In the genomic region with DNA sequence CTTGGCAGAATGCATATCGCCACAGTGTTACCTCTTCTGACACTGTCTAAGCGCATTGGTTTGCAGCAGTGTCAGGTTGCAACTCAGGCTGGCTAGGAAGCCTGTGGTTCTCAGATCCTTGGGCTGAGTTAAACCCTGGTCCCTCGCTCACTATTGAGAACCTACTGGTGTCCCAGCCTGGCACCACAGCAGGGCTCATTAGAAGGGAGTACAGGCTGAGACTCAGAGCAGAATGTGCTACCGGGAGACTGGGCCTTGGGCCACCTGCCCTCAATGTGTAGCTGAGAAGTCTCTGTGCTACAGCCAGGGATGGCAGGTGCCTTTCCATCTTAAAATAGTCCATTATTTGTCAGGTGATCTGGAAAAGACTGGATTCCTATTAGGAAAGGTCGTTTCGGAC, we compare ENCODE assay signal across 9 mouse cellular contexts. TPM values are rescaled to one million over a fixed set of nuclear protein-coding genes. Genes with fewer than 3 reads are reported as not detected.
A peak's percentile ranks its signal among the peaks of the same experiment; 100 is the strongest.
DNase-seq lines count a peak whose midpoint lies in the region; ATAC-seq and TF ChIP-seq lines count a peak whose summit lies in the region.
"Had no signal": no experiment of that assay in that cellular context is flagged by ENCODE, and none has a peak within 500 bp of the region (broad histone marks: within the 10 kb centered on the region; RNA-seq: fewer than 3 reads in every experiment).

No protein-coding gene starts in this region.

- H3K4me2 ChIP-seq in kidney, embryonic 15.5 days: no peak overlapping the region
- H3K4me2 ChIP-seq in forebrain, postnatal 0 days (ENCODE audit: low read depth): no peak overlapping the region

- DNase-seq in kidney, adult 18-20 months: no peak
- peak; percentile 89 to 97 for DNase-seq in cerebellum, adult 2 months
- no peak for DNase-seq in forebrain, postnatal 0 days
- DNase-seq in left cerebral cortex, postnatal 14 days (ENCODE audit: low spot score in 2 of 2): peak; percentile 39
- DNase-seq in embryo, embryonic 9.5 days (ENCODE audit: extremely low spot score): no peak
- DNase-seq in adrenal gland, adult 8-10 months: no peak
- DNase-seq in thymus, postnatal 25 days: no peak

- H3K4me3 ChIP-seq in kidney, embryonic 15.5 days (replicated peaks): no peak overlapping the region
- H3K4me3 ChIP-seq in cerebellum, adult 2 months (replicated peaks; ENCODE audit: insufficient read depth, low read depth, low read length): peak overlapping the region; percentile 7
- H3K4me3 ChIP-seq in forebrain, postnatal 0 days (ENCODE audit: low read depth, low read length): no peak overlapping the region

- intact Hi-C loops in left cerebral cortex, postnatal 14 days (cut with DNase I): no loop called here

- no peak overlapping the region for H3K27ac ChIP-seq in kidney, embryonic 15.5 days
- H3K27ac ChIP-seq in cerebellum, adult 2 months (ENCODE audit: insufficient read depth, low read length): peak overlapping the region; percentile 78
- H3K27ac ChIP-seq in forebrain, postnatal 0 days (ENCODE audit: low read depth, low read length): no peak overlapping the region
- H3K27ac ChIP-seq: kidney, postnatal 0 days had no signal

- peaks cover 26% of the 10 kb centered on the region for H3K4me1 ChIP-seq in kidney, embryonic 15.5 days
- peaks cover 39% of the 10 kb centered on the region for H3K4me1 ChIP-seq in cerebellum, adult 2 months (ENCODE audit: control insufficient read depth, insufficient read depth, low read length)
- peaks cover 13% of the 10 kb centered on the region; the same call in 1 of the 2 replicates for H3K4me1 ChIP-seq in forebrain, postnatal 0 days (ENCODE audit: insufficient read depth)

- TF ChIP-seq POLR2A in cerebellum, adult 2 months (IDR thresholded peaks at IDR 0.05; ENCODE audit: borderline replicate concordance, insufficient read depth, low read length): peak; percentile 32; the same call in 1 of the 2 replicates

- H3K9ac ChIP-seq in kidney, embryonic 15.5 days: no peak overlapping the region
- H3K9ac ChIP-seq in forebrain, postnatal 0 days: no peak overlapping the region

- H3K27me3 ChIP-seq in kidney, embryonic 15.5 days: no peaks in the 10 kb centered on the region
- H3K27me3 ChIP-seq in cerebellum, adult 2 months (ENCODE audit: control insufficient read depth, insufficient read depth, low read length): no peaks in the 10 kb centered on the region
- H3K27me3 ChIP-seq in forebrain, postnatal 0 days (ENCODE audit: insufficient read depth, low read length): no peaks in the 10 kb centered on the region

- no peaks in the 10 kb centered on the region for H3K36me3 ChIP-seq in kidney, embryonic 15.5 days
- H3K36me3 ChIP-seq in forebrain, postnatal 0 days (ENCODE audit: insufficient read depth): no peaks in the 10 kb centered on the region

- no peaks in the 10 kb centered on the region for H3K9me3 ChIP-seq in kidney, embryonic 15.5 days (replicated peaks)
- H3K9me3 ChIP-seq in forebrain, postnatal 0 days (ENCODE audit: low read length): no peaks in the 10 kb centered on the region

- ATAC-seq in kidney, embryonic 15.5 days (replicated peaks; ENCODE audit: low FRiP score): peak; percentile 60
- ATAC-seq in forebrain, postnatal 0 days: peak; percentile 64

- TF ChIP-seq CTCF in cerebellum, adult 2 months (IDR thresholded peaks at IDR 0.05; ENCODE audit: borderline replicate concordance, insufficient read depth, low read depth, low read length): no peak
- TF ChIP-seq CTCF in forebrain, postnatal 0 days (IDR thresholded peaks at IDR 0.05; ENCODE audit: low read depth): no peak

- 46% methylated on average over 6 of the region's 6 CpGs for WGBS in kidney, embryonic 15.5 days
- WGBS in cerebellum, adult 2 months: 8% methylated on average over 6 of the region's 6 CpGs
- 44% methylated on average over 6 of the region's 6 CpGs for WGBS in forebrain, postnatal 0 days

RNA-seq across cellular contexts. Expression of gene Dock4, which starts 18.5 kb away (rescaled TPM):
- polyA plus RNA-seq in kidney, embryonic 15.5 days (2015; fragmentation: Nextera tagmentation; extraction: Ambion mirVana): 15.3 and 17.0 TPM in 2 replicates
- 35.6 and 41.5 TPM in 2 replicates for polyA plus RNA-seq in cerebellum, adult 2 months (2012; rRNA removed)
- 27.5 and 30.9 TPM in 2 replicates for total RNA-seq in forebrain, postnatal 0 days (2014; rRNA removed)
- polyA plus RNA-seq in forebrain, postnatal 0 days (2015; fragmentation: Nextera tagmentation; extraction: Ambion mirVana): 3.6 and 10.5 TPM in 2 replicates
- total RNA-seq in left cerebral cortex, postnatal 14 days (2021): 10 to 100 TPM; 86.1 to 86.3 TPM
- 10 to 100 TPM; 17.5 to 29.9 (median 24.6) TPM for total RNA-seq in adrenal gland, adult 8-10 months (2022)

RNA-seq across cellular contexts. Expression of gene Zfp277, which starts 18.6 kb away (rescaled TPM):
- polyA plus RNA-seq in kidney, embryonic 15.5 days (2015; fragmentation: Nextera tagmentation; extraction: Ambion mirVana): 38.6 and 40.7 TPM in 2 replicates
- 14.3 and 15.8 TPM in 2 replicates for polyA plus RNA-seq in cerebellum, adult 2 months (2012; rRNA removed)
- 31.8 and 34.4 TPM in 2 replicates for total RNA-seq in forebrain, postnatal 0 days (2014; rRNA removed)
- 30.7 and 31.6 TPM in 2 replicates for polyA plus RNA-seq in forebrain, postnatal 0 days (2015; fragmentation: Nextera tagmentation; extraction: Ambion mirVana)
- total RNA-seq in left cerebral cortex, postnatal 14 days (2021): 10 to 100 TPM; 19.9 to 20.9 TPM
- 10 to 100 TPM; 17.9 to 20.4 (median 19.4) TPM for total RNA-seq in adrenal gland, adult 8-10 months (2022)

Comparison
In these comparisons a context has a peak if more than half of its experiments do, and no peak if none do; other contexts are left out.
1. DNase-seq: peak in cerebellum, adult 2 months (2 of 2) and left cerebral cortex, postnatal 14 days (2 of 2); none in kidney, adult 18-20 months (single experiment), forebrain, postnatal 0 days (single experiment), embryo, embryonic 9.5 days (single experiment), adrenal gland, adult 8-10 months (single experiment) and thymus, postnatal 25 days (single experiment).